Mouse (Mus musculus) liver, embryonic 12.5 days (tissue): ENCODE measurements around the gene Gm5065. TPM values are rescaled to one million over a fixed set of nuclear protein-coding genes. Genes with fewer than 3 reads are reported as not detected.

ENCODE experiments used
- ATAC-seq: fragments of 200-750 bp; cut with Nextera tagmentation; 2 replicates; pipeline ENCODE4 v1.8.0; 2017; ENCODE audit warnings: moderate number of reproducible peaks, mild to moderate bottlenecking, moderate library complexity
- H3K27ac ChIP-seq: fragments of 300-500 bp; sonication (generic); 2 replicates; pipeline ENCODE4 v1.5.1; 2016; ENCODE audit warnings: mild to moderate bottlenecking
- H3K27me3 ChIP-seq: fragments of 300-500 bp; sonication (generic); replicated peaks from 2 replicates; pipeline ENCODE4 v1.6.1; 2016; ENCODE audit warnings: mild to moderate bottlenecking, moderate library complexity
- H3K36me3 ChIP-seq: fragments of 300-500 bp; sonication (generic); 2 replicates; pipeline ENCODE4 v1.6.1; 2016; ENCODE audit warnings: mild to moderate bottlenecking, moderate library complexity
- H3K4me1 ChIP-seq: fragments of 300-500 bp; sonication (generic); 2 replicates; pipeline ENCODE4 v1.6.1; 2016
- H3K4me2 ChIP-seq: fragments of 300-500 bp; sonication (generic); 2 replicates; pipeline ENCODE4 v1.6.1; 2016; ENCODE audit warnings: mild to moderate bottlenecking, moderate library complexity
- H3K4me3 ChIP-seq: fragments of 300-500 bp; sonication (generic); 2 replicates; pipeline ENCODE4 v1.5.1; 2016; ENCODE audit warnings: mild to moderate bottlenecking, moderate library complexity
- H3K9ac ChIP-seq: fragments of 300-500 bp; sonication (generic); 2 replicates; pipeline ENCODE4 v1.6.1; 2016; ENCODE audit warnings: mild to moderate bottlenecking, moderate library complexity
- H3K9me3 ChIP-seq: fragments of 300-500 bp; sonication (generic); replicated peaks from 2 replicates; pipeline ENCODE4 v1.6.1; 2016; ENCODE audit warnings: mild to moderate bottlenecking, moderate library complexity
- WGBS: fragments of 180-500 bp; shearing (Covaris S2); methylation state at CpG from one replicate; pipeline ENCODE4 v1.1.7; 2016; ENCODE audit not compliant: insufficient replicate concordance; 5-methylcytosine and 5-hydroxymethylcytosine counted together
- polyA plus RNA-seq: library from polyadenylated mRNA; unstranded; fragments of >200 nt; fragmentation: Nextera tagmentation; extraction: Ambion mirVana; gene quantifications from 2 replicates; pipeline ENCODE4 v1.2.1, GENCODE M21; 2016

Gene Gm5065
- not detected in 2 replicates for polyA plus RNA-seq

- H3K9ac ChIP-seq = no peak within 1 kb of the TSS
- no peak within 1 kb of the TSS for H3K4me3 ChIP-seq
- no peak within 1 kb of the TSS for H3K4me2 ChIP-seq
- no peaks in the 10 kb centered on the region for H3K27me3 ChIP-seq
- no peaks in the 10 kb centered on the region for H3K4me1 ChIP-seq
- H3K9me3 ChIP-seq = peaks cover 5% of the 10 kb centered on the region; the same call in 1 of the 2 replicates
- no peaks in the 10 kb centered on the region for H3K36me3 ChIP-seq
- ATAC-seq = no peak
- 57% methylated on average over 1 of the region's 1 CpGs for WGBS
- H3K27ac ChIP-seq = no peak within 1 kb of the TSS
Measured at GRCm38 (mm10) chr7:5350237-5350636, at the start of gene Gm5065. Gm5065 (plus strand) TSS chr7:5350537.

- no peaks in the 10 kb centered on the region for H3K36me3 ChIP-seq
- no peak for ATAC-seq
- no peaks in the 10 kb centered on the region for H3K4me1 ChIP-seq
- H3K27ac ChIP-seq = no peak overlapping the region
- no peaks in the 10 kb centered on the region for H3K27me3 ChIP-seq
- H3K4me3 ChIP-seq = no peak overlapping the region
- peaks cover 10% of the 10 kb centered on the region; the same call in 1 of the 2 replicates for H3K9me3 ChIP-seq
- no peak overlapping the region for H3K4me2 ChIP-seq
- no peak overlapping the region for H3K9ac ChIP-seq
- 59% methylated on average over 1 of the region's 1 CpGs for WGBS
Measured at GRCm38 (mm10) chr7:5327511-5327910, 22.8 kb upstream of the Gm5065 start.

- 59% methylated on average over 4 of the region's 4 CpGs for WGBS
- H3K9ac ChIP-seq = no peak within 1 kb of the TSS
- no peaks in the 10 kb centered on the region for H3K27me3 ChIP-seq
- ATAC-seq = no peak
- H3K4me1 ChIP-seq = no peaks in the 10 kb centered on the region
- H3K9me3 ChIP-seq = peaks cover 5% of the 10 kb centered on the region; the same call in 1 of the 2 replicates
- no peaks in the 10 kb centered on the region for H3K36me3 ChIP-seq
- H3K4me2 ChIP-seq = no peak within 1 kb of the TSS
- H3K4me3 ChIP-seq = no peak within 1 kb of the TSS
- H3K27ac ChIP-seq = no peak within 1 kb of the TSS
Measured at GRCm38 (mm10) chr7:5350935-5351334, 598 bp downstream of the Gm5065 start, which contains the start of gene Nlrp2. Nlrp2 (minus strand) TSS chr7:5351035.

DNA sequence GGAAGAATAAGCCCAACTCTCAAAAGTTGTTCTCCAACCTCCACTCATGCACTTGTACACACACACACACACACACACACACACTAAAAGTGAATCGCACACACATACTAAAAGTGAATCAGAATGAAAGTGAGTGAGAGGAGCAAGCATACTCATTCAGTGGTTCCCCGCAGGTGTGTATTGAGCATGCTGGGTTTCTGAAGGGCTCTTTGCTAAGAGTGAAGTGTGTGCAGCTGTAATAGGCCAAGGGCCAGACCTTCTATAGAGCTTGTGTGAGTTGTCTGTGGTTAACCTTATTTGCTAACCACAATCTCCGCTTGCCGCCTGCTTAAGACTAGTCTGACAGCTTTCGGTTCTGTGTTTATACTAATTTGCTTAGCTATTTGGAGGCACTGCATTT is 13.3 kb downstream of the Gm5065 start:
- 80% methylated on average over 5 of the region's 5 CpGs for WGBS

GRCm38 (mm10) chr7:5366724-5367123 is 16.4 kb downstream of the Gm5065 start:
- Histone ChIP-seq H3K4me3 (no peak overlapping the region), H3K36me3 (no peaks in the 10 kb centered on the region), H3K27me3 (no peaks in the 10 kb centered on the region), H3K9ac (no peak overlapping the region), H3K4me1 (no peaks in the 10 kb centered on the region), H3K4me2 (no peak overlapping the region), H3K27ac (no peak overlapping the region), H3K9me3 (peaks cover 10% of the 10 kb centered on the region; the same call in 1 of the 2 replicates)
- ATAC-seq = no peak
- 65% methylated on average over 2 of the region's 2 CpGs for WGBS

More for the DNA sequence above, 13.3 kb downstream of the Gm5065 start:
- Histone ChIP-seq H3K4me2 (no peak overlapping the region), H3K4me1 (no peaks in the 10 kb centered on the region), H3K4me3 (no peak overlapping the region), H3K9ac (no peak overlapping the region), H3K27me3 (no peaks in the 10 kb centered on the region), H3K27ac (no peak overlapping the region), H3K36me3 (no peaks in the 10 kb centered on the region), H3K9me3 (peaks cover 25% of the 10 kb centered on the region; the same call in 1 of the 2 replicates)
- ATAC-seq = no peak

DNA sequence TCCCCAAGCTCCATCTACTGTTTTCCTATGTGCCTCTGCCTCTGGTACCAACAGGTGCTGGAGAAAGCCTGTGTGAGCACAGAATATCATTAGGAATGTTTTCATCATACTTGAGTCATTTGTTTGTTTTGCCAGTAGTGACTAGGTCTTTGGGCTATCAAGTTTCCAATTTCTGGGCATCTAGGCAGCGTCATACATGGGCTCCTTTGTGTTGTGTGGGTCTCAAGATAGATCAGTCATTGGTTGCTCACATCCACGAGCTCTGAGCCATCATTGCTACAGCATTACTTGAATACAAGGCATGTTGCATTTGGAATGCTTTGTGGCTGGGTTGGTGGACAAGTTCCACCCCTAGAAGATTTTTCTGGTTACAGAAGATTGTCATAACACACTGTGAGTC is 55.9 kb downstream of the Gm5065 start:
- no peak overlapping the region for H3K27ac ChIP-seq
- no peaks in the 10 kb centered on the region for H3K36me3 ChIP-seq
- H3K4me1 ChIP-seq = no peaks in the 10 kb centered on the region
- no peak overlapping the region for H3K4me2 ChIP-seq
- no peak overlapping the region for H3K4me3 ChIP-seq
- ATAC-seq = no peak
- WGBS = 28% methylated on average over 2 of the region's 2 CpGs
- 0 out of 2 replicates have a peak, but pooled peaks cover 5% of the 10 kb centered on the region for H3K9me3 ChIP-seq
- H3K27me3 ChIP-seq = no peaks in the 10 kb centered on the region
- H3K9ac ChIP-seq = no peak overlapping the region

Other genes with a start within 250 kb of the Gm5065 start
- gene Rfpl4, start 233.6 kb upstream of the Gm5065 start, polyA plus RNA-seq = not detected in 2 replicates
- 0.38 TPM in 1 of 2 replicates, not detected in the other for gene Rasl2-9, start 224.6 kb upstream of the Gm5065 start, polyA plus RNA-seq
- gene Vmn1r55, start 200.9 kb upstream of the Gm5065 start, polyA plus RNA-seq = 0.05 TPM in 1 of 2 replicates, not detected in the other
- gene Vmn1r56, start 153.8 kb upstream of the Gm5065 start, polyA plus RNA-seq = not detected in 2 replicates
- gene Vmn1r57, start 132.0 kb upstream of the Gm5065 start, polyA plus RNA-seq = not detected in 2 replicates
- not detected in 2 replicates for gene Nlrp2, start 498 bp downstream of the Gm5065 start, polyA plus RNA-seq
- gene Vmn1r58, start 62.9 kb downstream of the Gm5065 start, polyA plus RNA-seq = not detected in 2 replicates
- not detected in 2 replicates for gene Vmn1r59, start 106.2 kb downstream of the Gm5065 start, polyA plus RNA-seq
- gene Vmn2r28, start 143.4 kb downstream of the Gm5065 start, polyA plus RNA-seq = not detected in 2 replicates
- not detected in 2 replicates for gene Vmn1r60, start 196.8 kb downstream of the Gm5065 start, polyA plus RNA-seq